Mouse (Mus musculus) brain, embryonic 14.5 days (tissue): ENCODE measurements around the gene Mbnl1. TPM values are rescaled to one million over a fixed set of nuclear protein-coding genes. Genes with fewer than 3 reads are reported as not detected.

Experiments used
- DNase-seq: peaks from one replicate; pipeline ENCODE4 v3.0.0-alpha.2; 2011; ENCODE audit warnings: low read depth
- CTCF ChIP-seq: fragments of 200-500 bp; IDR thresholded peaks from 2 replicates; pipeline ENCODE4 v1.5.1; 2012; ENCODE audit warnings: inconsistent platforms, mild to moderate bottlenecking, moderate library complexity, borderline replicate concordance; ENCODE audit not compliant: insufficient read depth, insufficient read length; ENCODE audit errors: extremely low read depth
- POLR2A ChIP-seq: fragments of 200-500 bp; IDR thresholded peaks from 2 replicates; pipeline ENCODE4 v1.6.1; 2012; ENCODE audit warnings: mild to moderate bottlenecking, inconsistent platforms, borderline replicate concordance; ENCODE audit not compliant: poor library complexity, insufficient read depth, insufficient read length, severe bottlenecking; ENCODE audit errors: extremely low read depth
- polyA plus RNA-seq: library from polyadenylated mRNA; depleted of rRNA; stranded (reverse); fragments of >200 nt; gene quantifications from 2 replicates; pipeline ENCODE4 v1.2.3, GENCODE M21; 2012

Mbnl1 gene
- polyA plus RNA-seq, 1 experiment: 25.3 TPM

DNA sequence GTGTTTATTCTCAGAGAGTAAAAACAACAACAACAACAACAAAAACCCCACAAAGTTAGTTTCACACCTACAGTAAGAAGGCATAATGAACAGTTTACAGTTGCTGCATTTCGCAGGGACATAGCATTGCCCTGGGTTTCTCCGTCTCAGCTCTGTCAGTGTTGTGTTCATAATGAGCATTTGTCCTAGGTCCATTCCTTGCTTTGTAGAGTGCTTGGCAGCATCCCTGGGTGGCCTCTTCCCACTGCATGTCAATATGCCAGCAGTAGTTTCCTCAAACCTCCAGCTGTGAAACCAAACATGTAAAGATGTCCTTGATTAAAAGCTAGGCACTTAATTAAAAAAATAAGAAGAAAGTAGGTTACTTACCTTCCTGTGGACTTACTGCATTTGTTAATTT, 91.6 kb downstream of the Mbnl1 start:
- TF ChIP-seq POLR2A: no peak
- TF ChIP-seq CTCF: no peak
- DNase-seq: peak; percentile 51

DNA sequence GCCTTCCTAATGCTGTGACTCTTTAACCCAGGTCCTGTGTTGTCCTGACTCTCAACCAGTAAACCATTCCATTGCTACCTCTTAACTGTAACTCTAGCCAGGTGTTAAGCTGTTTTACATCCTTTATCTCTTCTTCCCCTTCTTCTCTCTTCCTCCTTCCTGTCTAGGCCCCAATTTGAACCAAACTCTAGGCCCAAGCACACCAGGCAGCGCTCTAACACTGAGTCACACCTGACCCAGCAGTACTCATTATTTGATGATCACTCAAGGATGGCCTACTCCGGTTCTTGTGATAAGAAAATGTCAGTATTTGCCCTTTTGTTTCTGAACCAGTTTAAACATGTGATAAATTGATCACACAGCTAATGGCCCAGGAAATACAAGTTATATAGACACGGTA, 92.6 kb downstream of the Mbnl1 start:
- no peak for DNase-seq
- TF ChIP-seq POLR2A: no peak
- TF ChIP-seq CTCF: no peak

- no peak for DNase-seq
- no peak for TF ChIP-seq POLR2A
- no peak for TF ChIP-seq CTCF
Measured at GRCm38 (mm10) chr3:60565950-60566349, 93.3 kb downstream of the Mbnl1 start.

GRCm38 (mm10) chr3:60568171-60568684, 95.6 kb downstream of the Mbnl1 start:
- TF ChIP-seq CTCF (no peak), POLR2A (no peak)
- peak; percentile 87 for DNase-seq

- DNase-seq: peak; percentile 61
Measured at GRCm38 (mm10) chr3:60568801-60569568, 96.4 kb downstream of the Mbnl1 start.

DNA sequence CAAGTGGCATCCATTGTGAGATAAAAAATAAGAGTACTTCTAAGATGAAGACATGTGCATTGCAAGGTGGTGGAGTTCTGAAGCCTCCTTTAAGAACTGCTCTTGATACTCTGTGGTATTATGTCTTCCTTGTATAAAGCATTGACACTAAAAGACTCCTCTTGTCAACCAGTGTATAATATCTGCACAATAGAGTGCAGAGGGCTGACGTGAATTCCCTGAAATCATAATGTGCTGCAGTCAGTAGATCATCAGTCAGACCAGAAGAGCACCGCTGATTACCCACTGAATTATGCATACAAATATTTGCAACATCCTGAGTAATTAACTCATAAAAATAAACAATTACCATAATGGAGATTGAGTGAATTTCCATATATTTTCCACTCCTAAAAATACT, 97.2 kb downstream of the Mbnl1 start:
- DNase-seq: peak; percentile 30
- no peak for TF ChIP-seq CTCF
- TF ChIP-seq POLR2A: no peak

More at GRCm38 (mm10) chr3:60568801-60569568, 96.4 kb downstream of the Mbnl1 start:
- TF ChIP-seq CTCF: no peak

- DNase-seq: peak; percentile 40
Measured at GRCm38 (mm10) chr3:60570491-60571022, 97.9 kb downstream of the Mbnl1 start.

DNA sequence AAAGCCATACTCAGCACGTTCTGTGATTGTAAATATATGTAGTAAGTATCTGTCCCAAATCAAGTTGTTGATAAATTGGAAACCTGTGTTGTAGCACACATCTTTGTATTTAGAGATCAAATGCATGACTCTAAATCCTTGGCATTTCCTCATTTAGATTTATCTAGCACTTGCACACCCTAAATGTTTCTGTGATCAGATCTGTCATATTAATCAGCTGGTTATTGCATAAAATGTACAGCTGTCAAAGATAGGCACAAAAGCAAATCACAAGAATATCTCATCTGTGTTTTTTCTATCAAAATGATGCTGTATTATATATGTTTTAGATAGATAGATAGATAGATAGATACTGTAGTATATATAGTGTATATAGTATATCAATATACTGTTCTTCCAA, 98.9 kb downstream of the Mbnl1 start:
- no peak for DNase-seq
- no peak for TF ChIP-seq CTCF
- TF ChIP-seq POLR2A: no peak

More at GRCm38 (mm10) chr3:60570491-60571022, 97.9 kb downstream of the Mbnl1 start:
- no peak for TF ChIP-seq POLR2A

- no peak for DNase-seq
- TF ChIP-seq POLR2A (no peak), CTCF (no peak)
Measured at GRCm38 (mm10) chr3:60574199-60574598, 101.6 kb downstream of the Mbnl1 start.

- TF ChIP-seq POLR2A (no peak), CTCF (no peak)
- no peak for DNase-seq
Measured at GRCm38 (mm10) chr3:60574849-60575524, 102.4 kb downstream of the Mbnl1 start.

GRCm38 (mm10) chr3:60575945-60576344, 103.3 kb downstream of the Mbnl1 start:
- TF ChIP-seq POLR2A (no peak), CTCF (no peak)
- DNase-seq: no peak

- DNase-seq: no peak
- TF ChIP-seq POLR2A: no peak
- no peak for TF ChIP-seq CTCF
Measured at GRCm38 (mm10) chr3:60576366-60577046, 103.9 kb downstream of the Mbnl1 start.

DNA sequence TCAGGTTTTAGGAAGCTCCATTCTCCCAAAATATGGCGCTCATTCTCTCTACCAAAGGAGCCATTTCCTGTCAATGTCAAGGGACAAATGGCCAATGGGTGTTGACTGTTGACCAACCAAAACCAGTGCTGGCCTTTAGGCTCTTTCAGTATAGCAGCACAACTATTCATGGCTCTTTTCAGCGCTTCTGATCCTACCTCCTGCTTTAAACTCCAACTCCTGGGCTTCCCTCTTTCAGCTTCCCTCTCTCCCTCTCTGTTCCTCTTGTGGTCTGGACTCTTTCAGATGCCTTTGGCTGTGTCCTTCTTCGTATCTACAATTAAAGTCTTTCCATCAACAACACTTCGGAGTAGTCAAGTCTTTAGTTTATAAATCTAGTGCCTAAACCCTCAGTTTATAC, 107.2 kb downstream of the Mbnl1 start:
- no peak for DNase-seq
- TF ChIP-seq CTCF (no peak), POLR2A (no peak)
